Mouse (Mus musculus) retina, postnatal 1 day (tissue): Measurements from ENCODE around the gene Tmem239.
"Not testable (repeated sequence)": the region's sequence is repeated elsewhere in the genome, so short reads cannot be mapped to it uniquely, and the experiment has no call there.

ENCODE experiments used
- DNase-seq: peaks from one replicate; pipeline ENCODE4 v3.0.0-alpha.2; 2012

Tmem239 gene

GRCm38 (mm10) chr2:130406178-130406577, at the start of gene Tmem239:
TSS of gene Tmem239 (plus strand) at chr2:130406478.
- DNase-seq = no peak

- DNase-seq = no peak
These were observed 48.7 kb upstream of the Tmem239 start for GRCm38 (mm10) chr2:130357551-130357950.

- no peak for DNase-seq
These were observed 47.4 kb upstream of the Tmem239 start for GRCm38 (mm10) chr2:130358852-130359251.

- DNase-seq = peak; percentile 73
These were observed 43.7 kb upstream of the Tmem239 start for GRCm38 (mm10) chr2:130362511-130363026.

- peak; percentile 77 for DNase-seq
These were observed 40.8 kb upstream of the Tmem239 start for GRCm38 (mm10) chr2:130365211-130366094.

GRCm38 (mm10) chr2:130367386-130367785, 38.9 kb upstream of the Tmem239 start:
- DNase-seq = no peak

GRCm38 (mm10) chr2:130373026-130373425, 33.3 kb upstream of the Tmem239 start:
- DNase-seq = not testable (repeated sequence)

- no peak for DNase-seq
These were observed 31.3 kb upstream of the Tmem239 start for GRCm38 (mm10) chr2:130374951-130375350.

GRCm38 (mm10) chr2:130383205-130383604, 23.1 kb upstream of the Tmem239 start:
- DNase-seq = no peak

- DNase-seq = no peak
These were observed 22.4 kb upstream of the Tmem239 start for GRCm38 (mm10) chr2:130383895-130384294.

- DNase-seq = no peak
These were observed 20.1 kb upstream of the Tmem239 start for GRCm38 (mm10) chr2:130386212-130386611.

- peak; percentile 30 for DNase-seq
These were observed 17.5 kb upstream of the Tmem239 start for GRCm38 (mm10) chr2:130388796-130389195.

- DNase-seq = no peak
These were observed 15.2 kb upstream of the Tmem239 start for GRCm38 (mm10) chr2:130390993-130391625.

- DNase-seq = no peak
These were observed 13.4 kb upstream of the Tmem239 start for GRCm38 (mm10) chr2:130392836-130393235.

- DNase-seq = no peak
These were observed 10.6 kb upstream of the Tmem239 start for GRCm38 (mm10) chr2:130395696-130396095.

GRCm38 (mm10) chr2:130397186-130397985, 8.9 kb upstream of the Tmem239 start, which contains the start of gene Cpxm1:
TSS of gene Cpxm1 (minus strand) at chr2:130397574.
- DNase-seq = peak; percentile 79

- DNase-seq = peak; percentile 7
These were observed 8.2 kb upstream of the Tmem239 start for GRCm38 (mm10) chr2:130398091-130398490.

GRCm38 (mm10) chr2:130400046-130400445, 6.2 kb upstream of the Tmem239 start:
- DNase-seq = no peak

GRCm38 (mm10) chr2:130401891-130402290, 4.4 kb upstream of the Tmem239 start:
- DNase-seq = no peak

GRCm38 (mm10) chr2:130404939-130405338, 1.3 kb upstream of the Tmem239 start, which contains the start of the genes Gm28372 and 1700020A23Rik:
TSS of gene Gm28372 (plus strand) at chr2:130405239.
TSS of gene 1700020A23Rik (plus strand) at chr2:130405259.
- no peak for DNase-seq

GRCm38 (mm10) chr2:130408194-130408593, 1.9 kb downstream of the Tmem239 start:
- peak; percentile 62 for DNase-seq
